9 mouse cellular contexts compared by ENCODE assay signal in genomic region chr4:120420685-120421084, GRCm38 (mm10). TPM values are rescaled to one million over a fixed set of nuclear protein-coding genes. Genes with fewer than 3 reads are reported as not detected.
A peak's percentile ranks its signal among the peaks of the same experiment; 100 is the strongest.
DNase-seq lines count a peak whose midpoint lies in the region; ATAC-seq and TF ChIP-seq lines count a peak whose summit lies in the region.
"Had no signal": no experiment of that assay in that cellular context is flagged by ENCODE, and none has a peak within 500 bp of the region (broad histone marks: within the 10 kb centered on the region; RNA-seq: fewer than 3 reads in every experiment).

No protein-coding gene starts in this region.

- H3K36me3 ChIP-seq in hindbrain, embryonic 10.5 days, result no peaks in the 10 kb centered on the region
- H3K36me3 ChIP-seq in hindbrain, embryonic 14.5 days (replicated peaks; ENCODE audit: control insufficient read depth, insufficient read depth), result no peaks in the 10 kb centered on the region
- H3K36me3 ChIP-seq in lung, embryonic 14.5 days (ENCODE audit: insufficient read depth), result no peaks in the 10 kb centered on the region
- H3K36me3 ChIP-seq: stomach, embryonic 15.5 days had no signal

- ATAC-seq in hindbrain, embryonic 14.5 days (ENCODE audit: low FRiP score), result no peak
- ATAC-seq in lung, embryonic 14.5 days (ENCODE audit: insufficient read depth), result no peak
- ATAC-seq in megakaryocyte, adult 5-6 weeks (ENCODE audit: poor library complexity, severe bottlenecking), result no peak
- ATAC-seq in monocyte, adult 5-6 weeks (replicated peaks; ENCODE audit: insufficient number of reproducible peaks, low FRiP score, low TSS enrichment, poor library complexity, severe bottlenecking), result no peak

- no peak overlapping the region for H3K9ac ChIP-seq in hindbrain, embryonic 14.5 days
- H3K9ac ChIP-seq in lung, embryonic 14.5 days, result no peak overlapping the region
- H3K9ac ChIP-seq: stomach, embryonic 15.5 days had no signal

- no peaks in the 10 kb centered on the region for H3K27me3 ChIP-seq in hindbrain, embryonic 10.5 days (ENCODE audit: insufficient read depth, poor library complexity, severe bottlenecking)
- H3K27me3 ChIP-seq in hindbrain, embryonic 14.5 days (ENCODE audit: control insufficient read depth, insufficient read depth, low read length), result no peaks in the 10 kb centered on the region
- H3K27me3 ChIP-seq in lung, embryonic 14.5 days (ENCODE audit: insufficient read depth, low read length), result no peaks in the 10 kb centered on the region
- H3K27me3 ChIP-seq: stomach, embryonic 15.5 days had no signal

- no peak overlapping the region for H3K4me3 ChIP-seq in hindbrain, embryonic 10.5 days
- no peak overlapping the region for H3K4me3 ChIP-seq in hindbrain, embryonic 14.5 days (replicated peaks; ENCODE audit: low read length)
- no peak overlapping the region for H3K4me3 ChIP-seq in lung, embryonic 14.5 days (ENCODE audit: low read depth, low read length)
- H3K4me3 ChIP-seq: stomach, embryonic 15.5 days had no signal

- peak; percentile 23 for DNase-seq in hindbrain, embryonic 10.5 days (ENCODE audit: low spot score)
- DNase-seq in hindbrain, embryonic 14.5 days (ENCODE audit: low spot score), result no peak
- DNase-seq in cerebellum, postnatal 10 days, result peak; percentile 74 to 78
- DNase-seq in heart, postnatal 4 days, result peak; percentile 59
- peak; percentile 48 for DNase-seq in lung, embryonic 14.5 days
- no peak for DNase-seq in natural killer cell, adult 2 months (ENCODE audit: low spot score in 2 of 2)

- H3K4me1 ChIP-seq in hindbrain, embryonic 10.5 days (replicated peaks), result peaks cover 12% of the 10 kb centered on the region
- peaks cover 14% of the 10 kb centered on the region for H3K4me1 ChIP-seq in hindbrain, embryonic 14.5 days (replicated peaks; ENCODE audit: control insufficient read depth, insufficient read depth, low read length)
- H3K4me1 ChIP-seq in lung, embryonic 14.5 days (ENCODE audit: insufficient read depth), result no peaks in the 10 kb centered on the region

- H3K4me2 ChIP-seq in hindbrain, embryonic 14.5 days (replicated peaks), result no peak overlapping the region
- H3K4me2 ChIP-seq in lung, embryonic 14.5 days, result no peak overlapping the region
- H3K4me2 ChIP-seq: stomach, embryonic 15.5 days had no signal

- H3K9me3 ChIP-seq in hindbrain, embryonic 10.5 days, result no peaks in the 10 kb centered on the region
- no peaks in the 10 kb centered on the region for H3K9me3 ChIP-seq in hindbrain, embryonic 14.5 days (ENCODE audit: control insufficient read depth, low read length)
- H3K9me3 ChIP-seq in lung, embryonic 14.5 days (ENCODE audit: low read depth, low read length), result no peaks in the 10 kb centered on the region
- H3K9me3 ChIP-seq: stomach, embryonic 15.5 days had no signal

- H3K27ac ChIP-seq in hindbrain, embryonic 10.5 days, result 0 out of 2 replicates have a peak overlapping the region, but pooled peaks have one; percentile 18
- H3K27ac ChIP-seq in hindbrain, embryonic 14.5 days, result no peak overlapping the region
- H3K27ac ChIP-seq in lung, embryonic 14.5 days (ENCODE audit: low read depth), result no peak overlapping the region
- H3K27ac ChIP-seq: stomach, embryonic 15.5 days had no signal

- TF ChIP-seq CTCF in lung, embryonic 14.5 days (IDR thresholded peaks at IDR 0.05; ENCODE audit: low read depth), result no peak

RNA-seq across cellular contexts. Expression of gene Scmh1, which starts 15.6 kb away (rescaled TPM):
- 44.1 and 59.1 TPM in 2 replicates for polyA plus RNA-seq in hindbrain, embryonic 10.5 days (2016; fragmentation: Nextera tagmentation; extraction: Ambion mirVana)
- 73.3 and 76.8 TPM in 2 replicates for polyA plus RNA-seq in hindbrain, embryonic 14.5 days (2014; fragmentation: Nextera tagmentation; extraction: Ambion mirVana)
- total RNA-seq in heart, postnatal 4 days (2021), result 100 to 1,000 TPM; 104 to 106 TPM
- polyA plus RNA-seq in lung, embryonic 14.5 days (2014; fragmentation: Nextera tagmentation; extraction: Ambion mirVana), result 43.0 and 48.5 TPM in 2 replicates
- 31.3 and 41.7 TPM in 2 replicates for total RNA-seq in megakaryocyte, adult 5-6 weeks (2015)
- total RNA-seq in megakaryocyte, adult 5-6 weeks (2017), result 6.8 and 9.0 TPM in 2 replicates
- total RNA-seq in monocyte, adult 5-6 weeks (2017), result 7.2 to 17.6 TPM (median 8.5 TPM) in 3 replicates

Comparison
In these comparisons a context has a peak if more than half of its experiments do, and no peak if none do; other contexts are left out.
1. DNase-seq: peak in hindbrain, embryonic 10.5 days (single experiment), cerebellum, postnatal 10 days (2 of 2), heart, postnatal 4 days (single experiment) and lung, embryonic 14.5 days (single experiment); none in hindbrain, embryonic 14.5 days (single experiment) and natural killer cell, adult 2 months (0 of 2).